Mouse (Mus musculus): ENCODE measurements around the gene Hpse. TPM values are rescaled to one million over a fixed set of nuclear protein-coding genes. Genes with fewer than 3 reads are reported as not detected.

Hpse gene
- 58.9 and 64.2 TPM in 2 replicates for polyA plus RNA-seq (2012; ENCODE audit: insufficient read depth, insufficient read length, missing spikeins)

- Histone ChIP-seq H3K27ac (ENCODE audit: insufficient read depth, low read depth, low read length) (no peak within 1 kb of the TSS), H3K4me3 (ENCODE audit: insufficient read depth, low read length) (peak within 1 kb of the TSS; percentile 66), H3K4me1 (ENCODE audit: control insufficient read depth, insufficient read depth, low read length) (no peaks in the 10 kb centered on the region)
- TF ChIP-seq CTCF (IDR thresholded peaks at IDR 0.05; ENCODE audit: low read depth, low read length) (no peak), POLR2A (IDR thresholded peaks at IDR 0.05; ENCODE audit: borderline replicate concordance, low read depth, low read length) (no peak)
These were observed at the start of gene Hpse for GRCm38 (mm10) chr5:100719235-100720088. Hpse (minus strand) TSS chr5:100719716.

DNA sequence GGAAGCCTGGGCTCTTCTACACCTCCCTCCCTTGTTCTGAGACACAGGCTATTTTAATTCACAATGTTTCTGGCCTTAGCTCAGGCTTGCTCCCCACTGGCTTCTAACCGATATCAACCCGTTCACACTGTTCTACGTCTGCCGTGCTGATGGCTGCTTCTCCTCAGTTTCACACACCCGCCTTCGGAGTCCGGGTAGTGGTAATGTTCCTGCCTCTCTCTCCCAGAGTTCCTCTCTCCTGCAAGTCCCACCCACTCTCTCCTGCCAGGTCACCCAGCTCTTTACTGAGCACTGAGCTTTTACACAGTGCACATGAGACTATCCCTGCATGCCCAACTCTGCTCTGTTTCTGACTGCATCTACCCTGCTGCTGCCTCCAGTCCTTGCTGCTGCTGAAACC is 46.5 kb upstream of the Hpse start:
- H3K27ac ChIP-seq (ENCODE audit: insufficient read depth, low read depth, low read length): no peak overlapping the region
- H3K4me3 ChIP-seq (ENCODE audit: insufficient read depth, low read length): no peak overlapping the region
- TF ChIP-seq CTCF (IDR thresholded peaks at IDR 0.05; ENCODE audit: low read depth, low read length) (no peak), POLR2A (IDR thresholded peaks at IDR 0.05; ENCODE audit: borderline replicate concordance, low read depth, low read length) (no peak)
- no peaks in the 10 kb centered on the region for H3K4me1 ChIP-seq (ENCODE audit: control insufficient read depth, insufficient read depth, low read length)

DNA sequence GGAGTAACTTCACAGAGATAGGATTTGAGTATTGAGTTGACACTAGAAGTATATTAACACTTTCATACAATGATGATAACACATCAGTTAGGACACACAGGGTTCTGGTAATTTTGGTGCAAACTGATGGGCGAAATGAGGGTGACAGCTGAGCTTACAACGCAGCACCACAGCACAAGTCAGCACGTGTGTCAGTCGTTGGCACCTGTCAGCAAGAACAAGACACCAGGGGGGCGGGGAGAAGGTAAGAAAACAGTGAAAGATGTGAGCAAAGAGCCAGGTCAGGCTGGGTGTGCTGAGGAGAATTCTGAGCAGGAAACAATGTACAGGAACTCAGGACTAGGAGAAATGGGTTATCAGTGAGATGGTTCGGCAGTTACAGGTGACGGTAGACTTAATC is 42.2 kb upstream of the Hpse start:
- no peak overlapping the region for H3K27ac ChIP-seq (ENCODE audit: insufficient read depth, low read depth, low read length)
- no peak for TF ChIP-seq CTCF (IDR thresholded peaks at IDR 0.05; ENCODE audit: low read depth, low read length)
- TF ChIP-seq POLR2A (IDR thresholded peaks at IDR 0.05; ENCODE audit: borderline replicate concordance, low read depth, low read length): no peak
- peaks cover 4% of the 10 kb centered on the region for H3K4me1 ChIP-seq (ENCODE audit: control insufficient read depth, insufficient read depth, low read length)
- H3K4me3 ChIP-seq (ENCODE audit: insufficient read depth, low read length): no peak overlapping the region

- no peak for TF ChIP-seq CTCF (IDR thresholded peaks at IDR 0.05; ENCODE audit: low read depth, low read length)
- TF ChIP-seq POLR2A (IDR thresholded peaks at IDR 0.05; ENCODE audit: borderline replicate concordance, low read depth, low read length): no peak
- Histone ChIP-seq H3K4me3 (ENCODE audit: insufficient read depth, low read length) (no peak overlapping the region), H3K27ac (ENCODE audit: insufficient read depth, low read depth, low read length) (no peak overlapping the region), H3K4me1 (ENCODE audit: control insufficient read depth, insufficient read depth, low read length) (peaks cover 4% of the 10 kb centered on the region)
These were observed 40.6 kb upstream of the Hpse start for GRCm38 (mm10) chr5:100760049-100760663.

- TF ChIP-seq POLR2A (IDR thresholded peaks at IDR 0.05; ENCODE audit: borderline replicate concordance, low read depth, low read length) (no peak), CTCF (IDR thresholded peaks at IDR 0.05; ENCODE audit: low read depth, low read length) (no peak)
- peaks cover 4% of the 10 kb centered on the region for H3K4me1 ChIP-seq (ENCODE audit: control insufficient read depth, insufficient read depth, low read length)
- H3K4me3 ChIP-seq (ENCODE audit: insufficient read depth, low read length): no peak overlapping the region
- no peak overlapping the region for H3K27ac ChIP-seq (ENCODE audit: insufficient read depth, low read depth, low read length)
These were observed 38.6 kb upstream of the Hpse start for GRCm38 (mm10) chr5:100758121-100758520.

- no peak for TF ChIP-seq POLR2A (IDR thresholded peaks at IDR 0.05; ENCODE audit: borderline replicate concordance, low read depth, low read length)
- TF ChIP-seq CTCF (IDR thresholded peaks at IDR 0.05; ENCODE audit: low read depth, low read length): no peak
- Histone ChIP-seq H3K27ac (ENCODE audit: insufficient read depth, low read depth, low read length) (no peak overlapping the region), H3K4me1 (ENCODE audit: control insufficient read depth, insufficient read depth, low read length) (peaks cover 15% of the 10 kb centered on the region), H3K4me3 (ENCODE audit: insufficient read depth, low read length) (no peak overlapping the region)
These were observed 33.9 kb upstream of the Hpse start for GRCm38 (mm10) chr5:100753407-100753806.

- Histone ChIP-seq H3K27ac (ENCODE audit: insufficient read depth, low read depth, low read length) (no peak overlapping the region), H3K4me3 (ENCODE audit: insufficient read depth, low read length) (no peak overlapping the region), H3K4me1 (ENCODE audit: control insufficient read depth, insufficient read depth, low read length) (peaks cover 11% of the 10 kb centered on the region)
- TF ChIP-seq POLR2A (IDR thresholded peaks at IDR 0.05; ENCODE audit: borderline replicate concordance, low read depth, low read length) (no peak), CTCF (IDR thresholded peaks at IDR 0.05; ENCODE audit: low read depth, low read length) (no peak)
These were observed 32.1 kb upstream of the Hpse start for GRCm38 (mm10) chr5:100751655-100752054.

- Histone ChIP-seq H3K4me1 (ENCODE audit: control insufficient read depth, insufficient read depth, low read length) (peaks cover 11% of the 10 kb centered on the region), H3K27ac (ENCODE audit: insufficient read depth, low read depth, low read length) (peak overlapping the region; percentile 76), H3K4me3 (ENCODE audit: insufficient read depth, low read length) (no peak overlapping the region)
- TF ChIP-seq POLR2A (IDR thresholded peaks at IDR 0.05; ENCODE audit: borderline replicate concordance, low read depth, low read length) (no peak), CTCF (IDR thresholded peaks at IDR 0.05; ENCODE audit: low read depth, low read length) (no peak)
These were observed 31.2 kb upstream of the Hpse start for GRCm38 (mm10) chr5:100750617-100751255.

- H3K4me1 ChIP-seq (ENCODE audit: control insufficient read depth, insufficient read depth, low read length): no peaks in the 10 kb centered on the region
- TF ChIP-seq POLR2A (IDR thresholded peaks at IDR 0.05; ENCODE audit: borderline replicate concordance, low read depth, low read length) (no peak), CTCF (IDR thresholded peaks at IDR 0.05; ENCODE audit: low read depth, low read length) (no peak)
- H3K4me3 ChIP-seq (ENCODE audit: insufficient read depth, low read length): no peak overlapping the region
- no peak overlapping the region for H3K27ac ChIP-seq (ENCODE audit: insufficient read depth, low read depth, low read length)
These were observed 19.3 kb upstream of the Hpse start for GRCm38 (mm10) chr5:100738802-100739201.

Data from bone marrow macrophage, adult 2 months (primary cell).